Mouse (Mus musculus): Measurements from ENCODE around the gene Tmem221. TPM values are rescaled to one million over a fixed set of nuclear protein-coding genes. Genes with fewer than 3 reads are reported as not detected.

Tmem221 gene
- polyA plus RNA-seq, 1 experiment from 2014 or later = 10.6 TPM

Other genes with a start within 250 kb of the Tmem221 start
- 103 and 105 TPM in 2 replicates for gene Use1, start 192.0 kb downstream of the Tmem221 start, polyA plus RNA-seq (2015; fragmentation: Nextera tagmentation; extraction: Ambion mirVana)
- 6.6 and 7.1 TPM in 2 replicates for gene Ocel1, start 187.6 kb downstream of the Tmem221 start, polyA plus RNA-seq (2015; fragmentation: Nextera tagmentation; extraction: Ambion mirVana)
- gene Nr2f6, start 176.9 kb downstream of the Tmem221 start, polyA plus RNA-seq (2015; fragmentation: Nextera tagmentation; extraction: Ambion mirVana) = 96.1 and 99.9 TPM in 2 replicates
- gene Ushbp1, start 163.1 kb downstream of the Tmem221 start, polyA plus RNA-seq (2015; fragmentation: Nextera tagmentation; extraction: Ambion mirVana) = 19.1 and 22.3 TPM in 2 replicates
- 117 and 118 TPM in 2 replicates for gene Babam1, start 162.0 kb downstream of the Tmem221 start, polyA plus RNA-seq (2015; fragmentation: Nextera tagmentation; extraction: Ambion mirVana)
- 46.7 and 57.1 TPM in 2 replicates for gene Ankle1, start 152.9 kb downstream of the Tmem221 start, polyA plus RNA-seq (2015; fragmentation: Nextera tagmentation; extraction: Ambion mirVana)
- 42.8 and 47.0 TPM in 2 replicates for gene Abhd8, start 95.2 kb downstream of the Tmem221 start, polyA plus RNA-seq (2015; fragmentation: Nextera tagmentation; extraction: Ambion mirVana)
- 178 and 198 TPM in 2 replicates for gene Mrpl34, start 93.9 kb downstream of the Tmem221 start, polyA plus RNA-seq (2015; fragmentation: Nextera tagmentation; extraction: Ambion mirVana)
- 98.1 and 106 TPM in 2 replicates for gene Dda1, start 89.7 kb downstream of the Tmem221 start, polyA plus RNA-seq (2015; fragmentation: Nextera tagmentation; extraction: Ambion mirVana)
- 1.4 and 2.0 TPM in 2 replicates for gene Ano8, start 72.9 kb downstream of the Tmem221 start, polyA plus RNA-seq (2015; fragmentation: Nextera tagmentation; extraction: Ambion mirVana)
- 21.3 and 22.9 TPM in 2 replicates for gene Gtpbp3, start 70.8 kb downstream of the Tmem221 start, polyA plus RNA-seq (2015; fragmentation: Nextera tagmentation; extraction: Ambion mirVana)
- gene Plvap, start 47.1 kb downstream of the Tmem221 start, polyA plus RNA-seq (2015; fragmentation: Nextera tagmentation; extraction: Ambion mirVana) = 136 and 143 TPM in 2 replicates
- gene Ccdc194, start 33.2 kb downstream of the Tmem221 start, polyA plus RNA-seq (2015; fragmentation: Nextera tagmentation; extraction: Ambion mirVana) = 0.52 and 1.2 TPM in 2 replicates
- 50.2 and 53.0 TPM in 2 replicates for gene Bst2, start 21.4 kb downstream of the Tmem221 start, polyA plus RNA-seq (2015; fragmentation: Nextera tagmentation; extraction: Ambion mirVana)
- gene Mvb12a, start 15.9 kb downstream of the Tmem221 start, polyA plus RNA-seq (2015; fragmentation: Nextera tagmentation; extraction: Ambion mirVana) = 98.3 and 99.8 TPM in 2 replicates
- gene Nxnl1, start 7.7 kb upstream of the Tmem221 start, polyA plus RNA-seq (2015; fragmentation: Nextera tagmentation; extraction: Ambion mirVana) = 0.18 and 0.36 TPM in 2 replicates
- 44.5 and 45.3 TPM in 2 replicates for gene Slc27a1, start 10.0 kb upstream of the Tmem221 start, polyA plus RNA-seq (2015; fragmentation: Nextera tagmentation; extraction: Ambion mirVana)
- 232 and 247 TPM in 2 replicates for gene Pgls, start 33.3 kb upstream of the Tmem221 start, polyA plus RNA-seq (2015; fragmentation: Nextera tagmentation; extraction: Ambion mirVana)
- gene Fam129c, start 38.8 kb upstream of the Tmem221 start, polyA plus RNA-seq (2015; fragmentation: Nextera tagmentation; extraction: Ambion mirVana) = 4.7 and 5.6 TPM in 2 replicates
- gene Colgalt1, start 52.1 kb upstream of the Tmem221 start, polyA plus RNA-seq (2015; fragmentation: Nextera tagmentation; extraction: Ambion mirVana) = 67.7 and 78.0 TPM in 2 replicates
- 0.80 and 1.2 TPM in 2 replicates for gene Unc13a, start 112.9 kb upstream of the Tmem221 start, polyA plus RNA-seq (2015; fragmentation: Nextera tagmentation; extraction: Ambion mirVana)
- gene Jak3, start 117.4 kb upstream of the Tmem221 start, polyA plus RNA-seq (2015; fragmentation: Nextera tagmentation; extraction: Ambion mirVana) = 6.3 and 7.2 TPM in 2 replicates
- 1.2 and 1.7 TPM in 2 replicates for gene Insl3, start 130.3 kb upstream of the Tmem221 start, polyA plus RNA-seq (2015; fragmentation: Nextera tagmentation; extraction: Ambion mirVana)
- 2.8 and 3.9 TPM in 2 replicates for gene B3gnt3, start 142.9 kb upstream of the Tmem221 start, polyA plus RNA-seq (2015; fragmentation: Nextera tagmentation; extraction: Ambion mirVana)
- 6.3 and 6.5 TPM in 2 replicates for gene Fcho1, start 166.8 kb upstream of the Tmem221 start, polyA plus RNA-seq (2015; fragmentation: Nextera tagmentation; extraction: Ambion mirVana)